In the genomic region with DNA sequence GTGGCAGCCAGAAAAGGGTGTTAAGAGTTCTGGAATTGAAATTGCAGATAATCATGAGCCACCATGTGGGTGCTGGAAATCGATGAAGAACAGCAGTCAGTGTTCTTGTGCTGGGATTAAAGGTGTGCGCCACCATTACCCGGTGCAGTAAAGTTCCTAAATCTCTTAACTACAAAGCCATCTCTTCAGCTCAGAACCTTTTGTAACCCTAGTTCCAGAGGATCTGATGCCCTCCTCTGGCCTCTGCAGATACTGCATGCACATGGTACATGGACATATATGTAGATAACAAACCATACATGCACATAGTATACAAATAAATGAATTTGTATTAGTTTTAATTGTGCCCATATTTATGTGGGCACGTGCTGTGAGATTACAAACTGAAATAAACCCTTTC, we compare ENCODE assay signal across 8 mouse cellular contexts. TPM values are rescaled to one million over a fixed set of nuclear protein-coding genes. Genes with fewer than 3 reads are reported as not detected.
A peak's percentile ranks its signal among the peaks of the same experiment; 100 is the strongest.
DNase-seq lines count a peak whose midpoint lies in the region; ATAC-seq lines count a peak whose summit lies in the region.

No protein-coding gene starts in this region.

- peak; percentile 78 for DNase-seq in heart, adult 11 months
- DNase-seq in heart, adult 9 months (ENCODE audit: low spot score in 2 of 2): no peak
- DNase-seq in CD4-positive, CD25-positive, alpha-beta regulatory T cell, adult 2 months (ENCODE audit: low read depth, low spot score): peak; percentile 72
- DNase-seq in naive thymus-derived CD4-positive, alpha-beta T cell, adult 2 months (ENCODE audit: low read depth): peak; percentile 71
- DNase-seq in frontal cortex, postnatal 14 days (ENCODE audit: low spot score in 2 of 2): no peak
- no peak for DNase-seq in layer of hippocampus, postnatal 14 days (ENCODE audit: low spot score in 2 of 2)
- DNase-seq in testis, postnatal 14 days (ENCODE audit: low spot score): no peak

- ATAC-seq in erythroid progenitor cell, adult 5-6 weeks (replicated peaks; ENCODE audit: low FRiP score, poor library complexity, severe bottlenecking): peak; percentile 80

RNA-seq across cellular contexts. Expression of gene Crkl, which starts 8.5 kb away (rescaled TPM):
- total RNA-seq in erythroid progenitor cell, adult 5-6 weeks (2015; ENCODE audit: low replicate concordance): 21.3 and 25.2 TPM in 2 replicates
- 20.0 and 24.4 TPM in 2 replicates for total RNA-seq in erythroid progenitor cell, adult 5-6 weeks (2017; ENCODE audit: low replicate concordance)
- total RNA-seq in layer of hippocampus, postnatal 14 days (2021): 10 to 100 TPM; 37.3 to 37.4 TPM

RNA-seq across cellular contexts. Expression of gene Aifm3, which starts 29.2 kb away (rescaled TPM):
- not detected in 2 replicates for total RNA-seq in erythroid progenitor cell, adult 5-6 weeks (2015; ENCODE audit: low replicate concordance)
- not detected in 2 replicates for total RNA-seq in erythroid progenitor cell, adult 5-6 weeks (2017; ENCODE audit: low replicate concordance)
- total RNA-seq in layer of hippocampus, postnatal 14 days (2021): 10 to 100 TPM; 59.1 to 61.5 TPM

RNA-seq across cellular contexts. Expression of gene Lztr1, which starts 48.2 kb away (rescaled TPM):
- 15.5 and 43.6 TPM in 2 replicates for total RNA-seq in erythroid progenitor cell, adult 5-6 weeks (2015; ENCODE audit: low replicate concordance)
- total RNA-seq in erythroid progenitor cell, adult 5-6 weeks (2017; ENCODE audit: low replicate concordance): 33.1 and 54.4 TPM in 2 replicates
- total RNA-seq in layer of hippocampus, postnatal 14 days (2021): 100 to 1,000 TPM; 204 to 215 TPM

RNA-seq across cellular contexts. Expression of gene Pi4ka, which starts 54.1 kb away (rescaled TPM):
- total RNA-seq in erythroid progenitor cell, adult 5-6 weeks (2015; ENCODE audit: low replicate concordance): 15.9 and 72.1 TPM in 2 replicates
- total RNA-seq in erythroid progenitor cell, adult 5-6 weeks (2017; ENCODE audit: low replicate concordance): 17.1 and 35.3 TPM in 2 replicates
- 100 to 1,000 TPM; 222 to 236 TPM for total RNA-seq in layer of hippocampus, postnatal 14 days (2021)

RNA-seq across cellular contexts. Expression of gene Snap29, which starts 54.5 kb away (rescaled TPM):
- 22.6 and 25.9 TPM in 2 replicates for total RNA-seq in erythroid progenitor cell, adult 5-6 weeks (2015; ENCODE audit: low replicate concordance)
- total RNA-seq in erythroid progenitor cell, adult 5-6 weeks (2017; ENCODE audit: low replicate concordance): 19.0 and 20.7 TPM in 2 replicates
- total RNA-seq in layer of hippocampus, postnatal 14 days (2021): 10 to 100 TPM; 27.3 to 31.2 TPM

Comparison
In these comparisons a context has a peak if more than half of its experiments do, and no peak if none do; other contexts are left out.
1. DNase-seq: peak in heart, adult 11 months (single experiment), CD4-positive, CD25-positive, alpha-beta regulatory T cell, adult 2 months (single experiment) and naive thymus-derived CD4-positive, alpha-beta T cell, adult 2 months (single experiment); none in heart, adult 9 months (0 of 2), frontal cortex, postnatal 14 days (0 of 2), layer of hippocampus, postnatal 14 days (0 of 2) and testis, postnatal 14 days (single experiment).
2. RNA of gene Aifm3, which starts 29.2 kb away (total RNA-seq): 59.1 to 61.5 TPM in layer of hippocampus, postnatal 14 days; not detected in erythroid progenitor cell, adult 5-6 weeks; every median in the first group is over 10 times any median in the second.